Mouse (Mus musculus) intestine, embryonic 14.5 days (tissue): ENCODE measurements around the gene Arid5b. TPM values are rescaled to one million over a fixed set of nuclear protein-coding genes. Genes with fewer than 3 reads are reported as not detected.

Source experiments
- ATAC-seq: fragments of 200-750 bp; cut with Nextera tagmentation; replicated peaks from 2 replicates; pipeline ENCODE4 v1.8.0; 2017; ENCODE audit warnings: low read depth, moderate number of reproducible peaks, moderate TSS enrichment, moderate library complexity; ENCODE audit not compliant: low FRiP score, low TSS enrichment
- DNase-seq: peaks from one replicate; pipeline ENCODE4 v3.0.0-alpha.2; 2018; ENCODE audit warnings: low spot score
- H3K27ac ChIP-seq: fragments of 300-500 bp; sonication (generic); 2 replicates; pipeline ENCODE4 v1.5.1; 2014; ENCODE audit warnings: low read depth, mild to moderate bottlenecking, control low read depth
- H3K27me3 ChIP-seq: fragments of 300-500 bp; sonication (generic); replicated peaks from 2 replicates; pipeline ENCODE4 v1.6.1; 2014; ENCODE audit warnings: low read length, control low read depth; ENCODE audit not compliant: control insufficient read depth, insufficient read depth
- H3K36me3 ChIP-seq: fragments of 300-500 bp; sonication (generic); 2 replicates; pipeline ENCODE4 v1.6.1; 2014; ENCODE audit warnings: low read length, control low read depth; ENCODE audit not compliant: control insufficient read depth, insufficient read depth
- H3K4me1 ChIP-seq: fragments of 300-500 bp; sonication (generic); replicated peaks from 2 replicates; pipeline ENCODE4 v1.6.1; 2014; ENCODE audit warnings: low read length, control low read depth, mixed read lengths; ENCODE audit not compliant: control insufficient read depth, insufficient read depth
- H3K4me2 ChIP-seq: fragments of 300-500 bp; sonication (generic); 2 replicates; pipeline ENCODE4 v1.6.1; 2014; ENCODE audit warnings: low read length
- H3K4me3 ChIP-seq: fragments of 300-500 bp; sonication (generic); 2 replicates; pipeline ENCODE4 v1.5.1; 2014; ENCODE audit warnings: low read depth, low read length, control low read depth, mixed read lengths
- H3K9ac ChIP-seq: fragments of 300-500 bp; sonication (generic); 2 replicates; pipeline ENCODE4 v1.6.1; 2014; ENCODE audit warnings: mild to moderate bottlenecking, low read length
- H3K9me3 ChIP-seq: fragments of 300-500 bp; sonication (generic); 2 replicates; pipeline ENCODE4 v1.6.1; 2016; ENCODE audit warnings: low read length, control low read depth; ENCODE audit not compliant: control insufficient read depth
- WGBS: fragments of 180-500 bp; shearing (Covaris S2); extraction: QIAGEN DNeasy Blood & Tissue Kit; methylation state at CpG from one replicate; pipeline ENCODE4 v1.1.7; 2014; 5-methylcytosine and 5-hydroxymethylcytosine counted together
- polyA plus RNA-seq: library from polyadenylated mRNA; unstranded; fragments of >200 nt; fragmentation: Nextera tagmentation; extraction: Ambion mirVana; gene quantifications from 2 replicates; pipeline ENCODE4 v1.2.1, GENCODE M21; 2014

Gene Arid5b
- polyA plus RNA-seq, 1 experiment from 2014 or later: 34.0 TPM

DNA sequence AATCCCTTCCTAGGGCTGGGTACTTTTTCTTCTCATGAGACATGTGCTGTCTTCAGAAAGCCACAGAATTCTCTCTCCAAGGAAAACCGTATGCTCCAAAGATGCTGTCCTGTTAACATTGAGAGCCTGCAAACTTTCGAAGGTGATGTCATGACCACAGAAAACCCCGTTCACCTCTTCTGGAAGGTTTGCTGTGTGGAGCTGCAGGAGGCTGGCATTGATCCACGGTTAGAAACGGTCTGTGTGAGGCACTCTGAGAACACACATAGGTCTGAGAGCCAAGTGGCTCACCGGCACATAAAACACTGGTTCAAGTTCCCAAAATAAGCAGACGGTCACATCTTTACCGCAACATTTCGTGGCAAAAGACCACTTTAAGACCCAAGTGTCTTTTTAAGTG lies 145.9 kb downstream of the Arid5b start:
- Histone ChIP-seq H3K4me1 (peaks cover 30% of the 10 kb centered on the region), H3K27me3 (no peaks in the 10 kb centered on the region), H3K9ac (no peak overlapping the region), H3K9me3 (no peaks in the 10 kb centered on the region), H3K27ac (no peak overlapping the region), H3K36me3 (peaks cover 31% of the 10 kb centered on the region), H3K4me2 (no peak overlapping the region), H3K4me3 (no peak overlapping the region)
- DNase-seq: no peak
- 90% methylated on average over 9 of the region's 9 CpGs for WGBS
- ATAC-seq: no peak

DNA sequence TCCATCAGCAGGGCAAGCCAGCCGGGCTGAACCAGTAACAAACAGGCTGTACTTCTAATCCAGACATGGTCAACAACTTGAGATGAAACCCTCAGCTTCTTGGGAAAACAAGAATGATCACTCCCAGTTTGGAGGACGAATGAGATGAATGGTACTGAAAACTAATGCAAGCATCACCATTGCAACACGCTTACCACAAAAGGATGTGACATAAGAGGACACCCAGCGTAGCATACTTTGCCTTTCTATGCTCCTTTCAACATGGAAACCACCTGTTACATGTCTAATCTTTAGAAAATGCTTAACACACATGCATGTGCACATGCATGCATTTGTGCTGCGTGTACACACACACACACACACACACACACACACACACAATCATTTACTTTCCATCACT lies 146.4 kb downstream of the Arid5b start:
- WGBS: 93% methylated on average over 5 of the region's 5 CpGs
- no peak overlapping the region for H3K4me3 ChIP-seq
- H3K27ac ChIP-seq: no peak overlapping the region
- no peaks in the 10 kb centered on the region for H3K9me3 ChIP-seq
- H3K4me1 ChIP-seq: peaks cover 25% of the 10 kb centered on the region
- no peak overlapping the region for H3K4me2 ChIP-seq
- no peak for ATAC-seq
- no peaks in the 10 kb centered on the region for H3K27me3 ChIP-seq
- DNase-seq: no peak
- no peak overlapping the region for H3K9ac ChIP-seq
- H3K36me3 ChIP-seq: peaks cover 31% of the 10 kb centered on the region

DNA sequence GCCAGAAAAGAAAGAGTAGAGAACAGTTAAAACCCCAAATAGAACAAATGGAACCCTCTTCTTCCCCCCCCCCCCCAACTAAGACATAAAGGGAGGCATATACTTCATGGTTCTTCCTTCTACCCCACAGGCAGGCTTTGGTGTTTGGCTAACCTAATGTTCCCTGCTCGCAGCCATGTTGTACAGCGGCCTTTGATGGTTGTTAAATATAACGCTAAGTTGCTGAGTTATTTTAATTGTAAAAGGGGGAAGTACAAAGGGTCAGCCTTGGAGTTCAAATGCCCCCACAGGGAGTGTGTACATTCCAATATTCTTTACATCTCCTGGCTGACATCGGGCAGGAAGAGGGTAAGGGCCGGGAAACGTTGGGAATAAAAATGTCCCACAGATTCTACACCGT lies 148.9 kb downstream of the Arid5b start:
- peaks cover 49% of the 10 kb centered on the region for H3K36me3 ChIP-seq
- no peak overlapping the region for H3K4me3 ChIP-seq
- no peak overlapping the region for H3K9ac ChIP-seq
- H3K27me3 ChIP-seq: no peaks in the 10 kb centered on the region
- H3K4me2 ChIP-seq: no peak overlapping the region
- H3K9me3 ChIP-seq: no peaks in the 10 kb centered on the region
- WGBS: 36% methylated on average over 7 of the region's 7 CpGs
- H3K27ac ChIP-seq: no peak overlapping the region
- H3K4me1 ChIP-seq: 0 out of 2 replicates have a peak, but pooled peaks cover 12% of the 10 kb centered on the region
- no peak for DNase-seq
- no peak for ATAC-seq

GRCm38 (mm10) chr10:68129009-68129408 lies 149.5 kb downstream of the Arid5b start:
- H3K36me3 ChIP-seq: peaks cover 47% of the 10 kb centered on the region
- no peaks in the 10 kb centered on the region for H3K27me3 ChIP-seq
- no peak overlapping the region for H3K9ac ChIP-seq
- H3K4me2 ChIP-seq: no peak overlapping the region
- H3K27ac ChIP-seq: no peak overlapping the region
- ATAC-seq (no peak), DNase-seq (no peak)
- 0 out of 2 replicates have a peak, but pooled peaks cover 12% of the 10 kb centered on the region for H3K4me1 ChIP-seq
- no peaks in the 10 kb centered on the region for H3K9me3 ChIP-seq
- no peak overlapping the region for H3K4me3 ChIP-seq
- 93% methylated on average over 3 of the region's 3 CpGs for WGBS

- WGBS: 77% methylated on average over 10 of the region's 10 CpGs
- no peaks in the 10 kb centered on the region for H3K9me3 ChIP-seq
- no peak overlapping the region for H3K4me2 ChIP-seq
- peak overlapping the region; percentile 9; the same call in 1 of the 2 replicates for H3K27ac ChIP-seq
- no peak overlapping the region for H3K4me3 ChIP-seq
- no peak overlapping the region for H3K9ac ChIP-seq
- 0 out of 2 replicates have a peak, but pooled peaks cover 12% of the 10 kb centered on the region for H3K4me1 ChIP-seq
- DNase-seq (no peak), ATAC-seq (no peak)
- H3K27me3 ChIP-seq: no peaks in the 10 kb centered on the region
- peaks cover 41% of the 10 kb centered on the region for H3K36me3 ChIP-seq
These were observed 150.1 kb downstream of the Arid5b start for GRCm38 (mm10) chr10:68128441-68128848.

- WGBS: 58% methylated on average over 6 of the region's 6 CpGs
- Histone ChIP-seq H3K4me2 (no peak overlapping the region), H3K9ac (no peak overlapping the region), H3K9me3 (no peaks in the 10 kb centered on the region), H3K36me3 (peaks cover 37% of the 10 kb centered on the region), H3K27ac (0 out of 2 replicates have a peak overlapping the region, but pooled peaks have one; percentile 14), H3K4me3 (no peak overlapping the region), H3K4me1 (0 out of 2 replicates have a peak, but pooled peaks cover 12% of the 10 kb centered on the region), H3K27me3 (no peaks in the 10 kb centered on the region)
- no peak for DNase-seq
- ATAC-seq: peak; percentile 67; the same call in 1 of the 2 replicates
These were observed 150.8 kb downstream of the Arid5b start for GRCm38 (mm10) chr10:68127604-68128256.

- DNase-seq (no peak), ATAC-seq (no peak)
- 66% methylated on average over 2 of the region's 2 CpGs for WGBS
- H3K4me2 ChIP-seq: no peak overlapping the region
- H3K9ac ChIP-seq: no peak overlapping the region
- H3K27me3 ChIP-seq: no peaks in the 10 kb centered on the region
- no peak overlapping the region for H3K4me3 ChIP-seq
- 0 out of 2 replicates have a peak, but pooled peaks cover 12% of the 10 kb centered on the region for H3K4me1 ChIP-seq
- peaks cover 34% of the 10 kb centered on the region for H3K36me3 ChIP-seq
- H3K27ac ChIP-seq: peak overlapping the region; percentile 14; the same call in 1 of the 2 replicates
- H3K9me3 ChIP-seq: no peaks in the 10 kb centered on the region
These were observed 151.4 kb downstream of the Arid5b start for GRCm38 (mm10) chr10:68127104-68127503.

- Histone ChIP-seq H3K27me3 (no peaks in the 10 kb centered on the region), H3K9ac (no peak overlapping the region), H3K4me1 (0 out of 2 replicates have a peak, but pooled peaks cover 12% of the 10 kb centered on the region), H3K4me2 (no peak overlapping the region), H3K27ac (0 out of 2 replicates have a peak overlapping the region, but pooled peaks have one; percentile 14), H3K9me3 (no peaks in the 10 kb centered on the region), H3K4me3 (no peak overlapping the region), H3K36me3 (peaks cover 34% of the 10 kb centered on the region; the same call in 1 of the 2 replicates)
- ATAC-seq (no peak), DNase-seq (no peak)
- WGBS: 74% methylated on average over 2 of the region's 2 CpGs
These were observed 152.0 kb downstream of the Arid5b start for GRCm38 (mm10) chr10:68126551-68126950.
